Mouse (Mus musculus) heart, adult 2 months (tissue): ENCODE results near the gene Pde4b.

Experiments used
- CTCF ChIP-seq: fragments of 200-600 bp; IDR thresholded peaks from 2 replicates; pipeline ENCODE4 v1.8.1; 2022; ENCODE audit warnings: antibody characterized with exemption, mild to moderate bottlenecking, moderate library complexity
- POLR2A ChIP-seq: fragments of 200-500 bp; IDR thresholded peaks from 2 replicates; pipeline ENCODE4 v1.6.1; 2011; ENCODE audit warnings: mild to moderate bottlenecking, low read depth, low read length, control low read depth; ENCODE audit not compliant: insufficient read depth

DNA sequence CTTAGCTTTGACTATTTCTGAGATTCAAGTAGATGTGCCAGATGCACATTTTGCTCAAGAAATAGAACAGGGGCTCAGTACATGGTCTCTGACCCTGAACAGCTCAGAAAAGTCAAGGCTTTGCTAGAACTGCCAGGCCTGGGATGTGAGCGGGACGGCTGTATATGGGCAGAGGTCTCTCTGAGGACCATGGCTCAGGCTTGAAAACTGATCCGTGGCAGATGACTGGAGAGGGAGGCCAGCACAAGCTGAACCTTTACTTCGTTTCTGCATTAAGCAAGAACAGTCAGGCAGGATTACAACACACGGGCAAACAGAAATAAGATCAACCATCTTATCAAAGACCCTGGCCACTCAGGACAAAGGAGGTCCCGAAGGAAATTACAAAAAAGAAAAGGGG, 422.7 kb downstream of the Pde4b start:
- TF ChIP-seq CTCF (no peak), POLR2A (no peak)
